Mouse (Mus musculus) stomach, embryonic 15.5 days (tissue): ENCODE data around the gene Fermt1. TPM values are rescaled to one million over a fixed set of nuclear protein-coding genes. Genes with fewer than 3 reads are reported as not detected.
A peak's percentile ranks its signal among the peaks of the same experiment; 100 is the strongest.

Source experiments
- ATAC-seq: fragments of 200-750 bp; cut with Nextera tagmentation; 2 replicates; pipeline ENCODE4 v1.8.0; 2017; ENCODE audit warnings: low read depth, moderate number of reproducible peaks, moderate TSS enrichment; ENCODE audit not compliant: insufficient read depth, low FRiP score
- H3K27ac ChIP-seq: fragments of 300-500 bp; sonication (generic); 2 replicates; pipeline ENCODE4 v1.5.1; 2015; ENCODE audit warnings: mild to moderate bottlenecking, inconsistent platforms
- H3K27me3 ChIP-seq: fragments of 300-500 bp; sonication (generic); replicated peaks from 2 replicates; pipeline ENCODE4 v1.6.1; 2015; ENCODE audit warnings: inconsistent platforms
- H3K36me3 ChIP-seq: fragments of 300-500 bp; sonication (generic); 2 replicates; pipeline ENCODE4 v1.6.1; 2015; ENCODE audit warnings: inconsistent platforms
- H3K4me1 ChIP-seq: fragments of 300-500 bp; sonication (generic); 2 replicates; pipeline ENCODE4 v1.6.1; 2015; ENCODE audit warnings: inconsistent platforms
- H3K4me2 ChIP-seq: fragments of 300-500 bp; sonication (generic); 2 replicates; pipeline ENCODE4 v1.6.1; 2015; ENCODE audit warnings: mild to moderate bottlenecking, inconsistent platforms
- H3K4me3 ChIP-seq: fragments of 300-500 bp; sonication (generic); replicated peaks from 2 replicates; pipeline ENCODE4 v1.5.1; 2015; ENCODE audit warnings: inconsistent platforms
- H3K9ac ChIP-seq: fragments of 300-500 bp; sonication (generic); 2 replicates; pipeline ENCODE4 v1.6.1; 2015; ENCODE audit warnings: inconsistent platforms
- H3K9me3 ChIP-seq: fragments of 300-500 bp; sonication (generic); 2 replicates; pipeline ENCODE4 v1.6.1; 2016; ENCODE audit warnings: inconsistent platforms
- WGBS: fragments of 180-500 bp; shearing (Covaris S2); methylation state at CpG from one replicate; pipeline ENCODE4 v1.1.7; 2015; 5-methylcytosine and 5-hydroxymethylcytosine counted together
- polyA plus RNA-seq: library from polyadenylated mRNA; unstranded; fragments of >200 nt; fragmentation: Nextera tagmentation; extraction: Ambion mirVana; gene quantifications from 2 replicates; pipeline ENCODE4 v1.2.1, GENCODE M21; 2015

Fermt1 gene
- polyA plus RNA-seq, 1 experiment from 2014 or later, result 55.3 TPM

GRCm38 (mm10) chr2:132943596-132943995 lies 2.1 kb downstream of the Fermt1 start:
- Histone ChIP-seq H3K36me3 (no peaks in the 10 kb centered on the region), H3K4me1 (no peaks in the 10 kb centered on the region), H3K9me3 (no peaks in the 10 kb centered on the region), H3K9ac (no peak overlapping the region), H3K4me3 (peak overlapping the region; percentile 30), H3K4me2 (peak overlapping the region; percentile 42), H3K27me3 (peaks cover 9% of the 10 kb centered on the region), H3K27ac (peak overlapping the region; percentile 35; the same call in 1 of the 2 replicates)
- no peak for ATAC-seq
- 28% methylated on average over 9 of the region's 9 CpGs for WGBS

- no peaks in the 10 kb centered on the region for H3K27me3 ChIP-seq
- no peaks in the 10 kb centered on the region for H3K36me3 ChIP-seq
- H3K4me1 ChIP-seq, result no peaks in the 10 kb centered on the region
- WGBS, result 79% methylated on average over 14 of the region's 14 CpGs
- no peak overlapping the region for H3K9ac ChIP-seq
- peak; percentile 56 for ATAC-seq
- H3K27ac ChIP-seq, result no peak overlapping the region
- no peak overlapping the region for H3K4me3 ChIP-seq
- H3K4me2 ChIP-seq, result no peak overlapping the region
- H3K9me3 ChIP-seq, result no peaks in the 10 kb centered on the region
Measured at GRCm38 (mm10) chr2:132939056-132939455, 6.7 kb downstream of the Fermt1 start.

GRCm38 (mm10) chr2:132936176-132936575 lies 9.5 kb downstream of the Fermt1 start:
- ATAC-seq, result no peak
- Histone ChIP-seq H3K4me1 (no peaks in the 10 kb centered on the region), H3K4me3 (no peak overlapping the region), H3K27me3 (no peaks in the 10 kb centered on the region), H3K36me3 (no peaks in the 10 kb centered on the region), H3K27ac (no peak overlapping the region), H3K4me2 (no peak overlapping the region), H3K9me3 (no peaks in the 10 kb centered on the region), H3K9ac (no peak overlapping the region)
- WGBS, result 66% methylated on average over 4 of the region's 4 CpGs

GRCm38 (mm10) chr2:132934711-132935110 lies 11.0 kb downstream of the Fermt1 start:
- Histone ChIP-seq H3K4me1 (no peaks in the 10 kb centered on the region), H3K4me2 (no peak overlapping the region), H3K4me3 (no peak overlapping the region), H3K9ac (no peak overlapping the region), H3K27ac (no peak overlapping the region), H3K36me3 (no peaks in the 10 kb centered on the region), H3K27me3 (no peaks in the 10 kb centered on the region), H3K9me3 (no peaks in the 10 kb centered on the region)
- 86% methylated on average over 4 of the region's 4 CpGs for WGBS
- no peak for ATAC-seq

GRCm38 (mm10) chr2:132934142-132934541 lies 11.6 kb downstream of the Fermt1 start:
- ATAC-seq, result no peak
- no peak overlapping the region for H3K4me3 ChIP-seq
- no peak overlapping the region for H3K4me2 ChIP-seq
- no peak overlapping the region for H3K27ac ChIP-seq
- 76% methylated on average over 2 of the region's 2 CpGs for WGBS
- H3K4me1 ChIP-seq, result no peaks in the 10 kb centered on the region
- H3K9me3 ChIP-seq, result no peaks in the 10 kb centered on the region
- H3K36me3 ChIP-seq, result no peaks in the 10 kb centered on the region
- no peak overlapping the region for H3K9ac ChIP-seq
- H3K27me3 ChIP-seq, result no peaks in the 10 kb centered on the region

- WGBS, result 77% methylated on average over 2 of the region's 2 CpGs
Measured at GRCm38 (mm10) chr2:132928999-132929398, 16.7 kb downstream of the Fermt1 start.

GRCm38 (mm10) chr2:132927871-132928270 lies 17.8 kb downstream of the Fermt1 start:
- WGBS, result 50% methylated on average over 2 of the region's 2 CpGs
- Histone ChIP-seq H3K36me3 (no peaks in the 10 kb centered on the region), H3K4me1 (no peaks in the 10 kb centered on the region), H3K4me3 (no peak overlapping the region), H3K9ac (no peak overlapping the region), H3K4me2 (no peak overlapping the region), H3K9me3 (no peaks in the 10 kb centered on the region), H3K27me3 (no peaks in the 10 kb centered on the region), H3K27ac (no peak overlapping the region)
- ATAC-seq, result no peak

More at GRCm38 (mm10) chr2:132928999-132929398, 16.7 kb downstream of the Fermt1 start:
- no peak overlapping the region for H3K4me3 ChIP-seq
- H3K9me3 ChIP-seq, result no peaks in the 10 kb centered on the region
- H3K4me2 ChIP-seq, result no peak overlapping the region
- no peak overlapping the region for H3K27ac ChIP-seq
- H3K36me3 ChIP-seq, result no peaks in the 10 kb centered on the region
- H3K27me3 ChIP-seq, result no peaks in the 10 kb centered on the region
- ATAC-seq, result no peak
- no peaks in the 10 kb centered on the region for H3K4me1 ChIP-seq
- H3K9ac ChIP-seq, result no peak overlapping the region

- no peak for ATAC-seq
- no peak overlapping the region for H3K4me3 ChIP-seq
- no peaks in the 10 kb centered on the region for H3K27me3 ChIP-seq
- H3K27ac ChIP-seq, result no peak overlapping the region
- no peaks in the 10 kb centered on the region for H3K4me1 ChIP-seq
- H3K4me2 ChIP-seq, result no peak overlapping the region
- H3K36me3 ChIP-seq, result no peaks in the 10 kb centered on the region
- 70% methylated on average over 2 of the region's 2 CpGs for WGBS
- no peak overlapping the region for H3K9ac ChIP-seq
- no peaks in the 10 kb centered on the region for H3K9me3 ChIP-seq
Measured at GRCm38 (mm10) chr2:132927298-132927697, 18.4 kb downstream of the Fermt1 start.

GRCm38 (mm10) chr2:132923290-132924085 lies 22.2 kb downstream of the Fermt1 start:
- H3K9ac ChIP-seq, result no peak overlapping the region
- H3K4me3 ChIP-seq, result no peak overlapping the region
- ATAC-seq, result peak; percentile 89
- H3K27me3 ChIP-seq, result no peaks in the 10 kb centered on the region
- no peaks in the 10 kb centered on the region for H3K4me1 ChIP-seq
- H3K4me2 ChIP-seq, result no peak overlapping the region
- H3K36me3 ChIP-seq, result no peaks in the 10 kb centered on the region
- WGBS, result 41% methylated on average over 8 of the region's 8 CpGs
- no peaks in the 10 kb centered on the region for H3K9me3 ChIP-seq
- peak overlapping the region; percentile 85 for H3K27ac ChIP-seq

- Histone ChIP-seq H3K4me1 (no peaks in the 10 kb centered on the region), H3K4me2 (no peak overlapping the region), H3K36me3 (peaks cover 3% of the 10 kb centered on the region; the same call in 1 of the 2 replicates), H3K9me3 (no peaks in the 10 kb centered on the region), H3K27ac (peak overlapping the region; percentile 72), H3K9ac (no peak overlapping the region), H3K27me3 (no peaks in the 10 kb centered on the region), H3K4me3 (no peak overlapping the region)
- 61% methylated on average over 9 of the region's 9 CpGs for WGBS
- peak; percentile 89 for ATAC-seq
Measured at GRCm38 (mm10) chr2:132922076-132922873, 23.4 kb downstream of the Fermt1 start.

GRCm38 (mm10) chr2:132914785-132915184 lies 30.9 kb downstream of the Fermt1 start:
- Histone ChIP-seq H3K27me3 (no peaks in the 10 kb centered on the region), H3K4me3 (no peak overlapping the region), H3K27ac (no peak overlapping the region), H3K9me3 (no peaks in the 10 kb centered on the region), H3K36me3 (peaks cover 3% of the 10 kb centered on the region; the same call in 1 of the 2 replicates), H3K9ac (no peak overlapping the region), H3K4me2 (no peak overlapping the region), H3K4me1 (no peaks in the 10 kb centered on the region)
- ATAC-seq, result no peak
- 63% methylated on average over 1 of the region's 1 CpGs for WGBS

- 26% methylated on average over 8 of the region's 8 CpGs for WGBS
- Histone ChIP-seq H3K4me3 (no peak overlapping the region), H3K9me3 (no peaks in the 10 kb centered on the region), H3K4me1 (no peaks in the 10 kb centered on the region), H3K36me3 (no peaks in the 10 kb centered on the region), H3K9ac (no peak overlapping the region), H3K27me3 (no peaks in the 10 kb centered on the region), H3K4me2 (no peak overlapping the region), H3K27ac (no peak overlapping the region)
- no peak for ATAC-seq
Measured at GRCm38 (mm10) chr2:132906763-132907162, 38.9 kb downstream of the Fermt1 start.
